Mouse (Mus musculus) spleen, embryonic (tissue): ENCODE measurements around the gene Nmnat3.
"Not testable (repeated sequence)": the region's sequence is repeated elsewhere in the genome, so short reads cannot be mapped to it uniquely, and the experiment has no call there.

Source experiments
- CTCF ChIA-PET: fragments of 350-600 bp; sonication (Branson Sonifier 250); formaldehyde crosslinking; loops from one replicate; lab custom pipeline; 2022; lab: Charles Lee

The Nmnat3 gene

GRCm38 (mm10) chr9:98287135-98287534 is at the start of gene Nmnat3:
TSS of gene Nmnat3 (plus strand) at chr9:98287435.
- CTCF ChIA-PET, result not testable (repeated sequence)

GRCm38 (mm10) chr9:98243481-98243880 is 43.8 kb upstream of the Nmnat3 start:
- CTCF ChIA-PET, result no interaction called here

GRCm38 (mm10) chr9:98244223-98244622 is 43.0 kb upstream of the Nmnat3 start:
- CTCF ChIA-PET, result no interaction called here

GRCm38 (mm10) chr9:98245226-98245625 is 42.0 kb upstream of the Nmnat3 start:
- CTCF ChIA-PET, result no interaction called here

- CTCF ChIA-PET, result no interaction called here
Measured at GRCm38 (mm10) chr9:98246351-98246750, 40.9 kb upstream of the Nmnat3 start.

- CTCF ChIA-PET, result no interaction called here
Measured at GRCm38 (mm10) chr9:98260210-98260609, 27.0 kb upstream of the Nmnat3 start.

- CTCF ChIA-PET, result no interaction called here
Measured at GRCm38 (mm10) chr9:98261461-98262011, 25.7 kb upstream of the Nmnat3 start.

- CTCF ChIA-PET, result no interaction called here
Measured at GRCm38 (mm10) chr9:98264916-98265315, 22.3 kb upstream of the Nmnat3 start.

GRCm38 (mm10) chr9:98272734-98273133 is 14.5 kb upstream of the Nmnat3 start:
- CTCF ChIA-PET, result no interaction called here

GRCm38 (mm10) chr9:98275080-98275479 is 12.2 kb upstream of the Nmnat3 start:
- CTCF ChIA-PET, result no interaction called here

GRCm38 (mm10) chr9:98280162-98280561 is 7.1 kb upstream of the Nmnat3 start:
- CTCF ChIA-PET, result no interaction called here

- CTCF ChIA-PET, result no interaction called here
Measured at GRCm38 (mm10) chr9:98285606-98286301, 1.5 kb upstream of the Nmnat3 start.

GRCm38 (mm10) chr9:98289665-98290064 is 2.4 kb downstream of the Nmnat3 start:
- CTCF ChIA-PET, result no interaction called here

- CTCF ChIA-PET, result interaction anchor here (0.6 kb wide), 1 partner anchor 1568 kb away, joined by 10 read pairs; no protein-coding TSS in a partner anchor
Measured at GRCm38 (mm10) chr9:98290591-98290990, 3.4 kb downstream of the Nmnat3 start.

GRCm38 (mm10) chr9:98296383-98297201 is 9.4 kb downstream of the Nmnat3 start:
- CTCF ChIA-PET, result no interaction called here

GRCm38 (mm10) chr9:98297234-98297936 is 10.2 kb downstream of the Nmnat3 start:
- CTCF ChIA-PET, result interaction anchor here (0.6 kb wide), 1 partner anchor 906 kb away, joined by 4 read pairs; no protein-coding TSS in a partner anchor

- CTCF ChIA-PET, result interaction anchor here (0.6 to 0.8 kb wide), 2 partner anchors 684 to 905 kb away, joined by 3 to 4 read pairs; no protein-coding TSS in a partner anchor
Measured at GRCm38 (mm10) chr9:98297937-98298595, 10.8 kb downstream of the Nmnat3 start.

- CTCF ChIA-PET, result interaction anchor here (0.8 kb wide), 1 partner anchor 683 kb away, joined by 3 read pairs; no protein-coding TSS in a partner anchor
Measured at GRCm38 (mm10) chr9:98298761-98299160, 11.5 kb downstream of the Nmnat3 start.

GRCm38 (mm10) chr9:98299235-98299634 is 12.0 kb downstream of the Nmnat3 start:
- CTCF ChIA-PET, result no interaction called here

- CTCF ChIA-PET, result no interaction called here
Measured at GRCm38 (mm10) chr9:98300582-98300981, 13.3 kb downstream of the Nmnat3 start.

GRCm38 (mm10) chr9:98307011-98307410 is 19.8 kb downstream of the Nmnat3 start:
- CTCF ChIA-PET, result no interaction called here
